Mouse (Mus musculus) ES-Bruce4 (cell line): ENCODE results near the gene Matn3.

Experiments
- CTCF ChIP-seq: IDR thresholded peaks from one replicate; pipeline ENCODE4 v1.8.1; 2011; ENCODE audit warnings: low read depth, low read length
- EP300 ChIP-seq: IDR thresholded peaks from 2 replicates; pipeline ENCODE4 v1.6.1; 2011; ENCODE audit warnings: low read depth, low read length; ENCODE audit not compliant: insufficient read depth
- POLR2A ChIP-seq: IDR thresholded peaks from one replicate; pipeline ENCODE4 v1.8.1; 2011; ENCODE audit warnings: low read length; ENCODE audit not compliant: insufficient read depth

DNA sequence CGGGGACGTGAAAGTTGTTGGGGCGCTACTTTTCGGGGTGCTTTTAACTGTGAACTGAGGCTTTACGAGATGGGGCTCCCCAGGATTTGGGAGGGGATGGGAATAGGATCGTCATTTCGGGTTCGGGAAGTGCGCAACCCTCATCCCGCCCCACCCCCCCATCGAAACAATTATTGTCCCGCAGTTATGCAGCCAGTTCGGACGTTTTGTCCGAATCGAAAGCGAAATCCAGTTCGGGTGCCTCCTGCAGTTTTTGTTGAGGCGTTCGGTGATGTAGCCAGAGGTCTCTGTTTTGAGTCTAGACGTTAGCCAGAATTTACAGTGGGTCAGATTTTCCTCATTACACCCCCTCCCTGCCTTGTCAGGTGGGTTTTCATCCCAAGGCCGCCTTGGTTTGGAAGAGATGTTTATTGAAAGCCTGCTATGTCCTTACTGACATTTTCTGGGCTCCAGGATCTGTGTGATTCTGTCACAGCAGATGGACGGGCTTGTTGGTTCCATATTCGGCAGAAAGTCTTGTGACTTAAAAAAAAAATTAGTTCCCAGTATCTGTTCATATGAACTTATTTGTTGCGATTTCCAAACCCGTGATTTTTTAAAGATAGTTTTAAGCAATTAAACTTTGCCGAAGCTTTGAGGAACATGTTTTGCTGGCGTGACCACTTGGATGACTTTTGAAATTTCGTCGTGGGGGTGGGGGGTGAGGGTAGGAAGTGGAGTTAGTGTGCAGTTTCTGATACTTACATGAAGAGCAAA lies 25.2 kb upstream of the Matn3 start:
- TF ChIP-seq CTCF, result no peak
- TF ChIP-seq EP300, result no peak
- no peak for TF ChIP-seq POLR2A
